Mouse (Mus musculus) midbrain, embryonic 13.5 days (tissue): ENCODE results near the gene Trim38. TPM values are rescaled to one million over a fixed set of nuclear protein-coding genes. Genes with fewer than 3 reads are reported as not detected.
"Not testable (repeated sequence)": the region's sequence is repeated elsewhere in the genome, so short reads cannot be mapped to it uniquely, and the experiment has no call there.

Experiments used
- ATAC-seq: fragments of 200-750 bp; cut with Nextera tagmentation; 2 replicates; pipeline ENCODE4 v1.8.0; 2017; ENCODE audit warnings: mild to moderate bottlenecking, moderate TSS enrichment, moderate library complexity
- H3K27ac ChIP-seq: fragments of 300-500 bp; sonication (generic); 2 replicates; pipeline ENCODE4 v1.5.1; 2015; ENCODE audit warnings: inconsistent platforms, mild to moderate bottlenecking, moderate library complexity
- H3K27me3 ChIP-seq: fragments of 300-500 bp; sonication (generic); 2 replicates; pipeline ENCODE4 v1.6.1; 2015; ENCODE audit warnings: mild to moderate bottlenecking, inconsistent platforms
- H3K36me3 ChIP-seq: fragments of 300-500 bp; sonication (generic); 2 replicates; pipeline ENCODE4 v1.6.1; 2015; ENCODE audit warnings: mild to moderate bottlenecking, inconsistent platforms
- H3K4me1 ChIP-seq: fragments of 300-500 bp; sonication (generic); replicated peaks from 2 replicates; pipeline ENCODE4 v1.6.1; 2015; ENCODE audit warnings: inconsistent platforms
- H3K4me2 ChIP-seq: fragments of 300-500 bp; sonication (generic); replicated peaks from 2 replicates; pipeline ENCODE4 v1.6.1; 2015; ENCODE audit warnings: moderate library complexity, mild to moderate bottlenecking, inconsistent platforms
- H3K4me3 ChIP-seq: fragments of 300-500 bp; sonication (generic); replicated peaks from 2 replicates; pipeline ENCODE4 v1.5.1; 2015; ENCODE audit warnings: mild to moderate bottlenecking, inconsistent platforms
- H3K9ac ChIP-seq: fragments of 300-500 bp; sonication (generic); replicated peaks from 2 replicates; pipeline ENCODE4 v1.6.1; 2015; ENCODE audit warnings: mild to moderate bottlenecking, inconsistent platforms
- H3K9me3 ChIP-seq: fragments of 300-500 bp; sonication (generic); 2 replicates; pipeline ENCODE4 v1.6.1; 2016; ENCODE audit warnings: mild to moderate bottlenecking, inconsistent platforms
- WGBS: fragments of 180-500 bp; shearing (Covaris S2); methylation state at CpG from one replicate; pipeline ENCODE4 v1.1.7; 2015; 5-methylcytosine and 5-hydroxymethylcytosine counted together
- polyA plus RNA-seq: library from polyadenylated mRNA; unstranded; fragments of >200 nt; fragmentation: Nextera tagmentation; extraction: Ambion mirVana; gene quantifications from 2 replicates; pipeline ENCODE4 v1.2.1, GENCODE M21; 2015

Trim38 gene
- polyA plus RNA-seq, 1 experiment from 2014 or later: 0.15 TPM

- peaks cover 32% of the 10 kb centered on the region for H3K4me1 ChIP-seq
- no peaks in the 10 kb centered on the region for H3K36me3 ChIP-seq
- 83% methylated on average over 3 of the region's 3 CpGs for WGBS
- no peaks in the 10 kb centered on the region for H3K27me3 ChIP-seq
- no peak for ATAC-seq
- no peak overlapping the region for H3K9ac ChIP-seq
- H3K9me3 ChIP-seq: no peaks in the 10 kb centered on the region
- H3K4me3 ChIP-seq: no peak overlapping the region
- no peak overlapping the region for H3K27ac ChIP-seq
- no peak overlapping the region for H3K4me2 ChIP-seq
These were observed 10.4 kb upstream of the Trim38 start for GRCm38 (mm10) chr13:23759251-23759771.

- Histone ChIP-seq H3K27ac (peak overlapping the region; percentile 84; the same call in 1 of the 2 replicates), H3K9me3 (no peaks in the 10 kb centered on the region), H3K27me3 (no peaks in the 10 kb centered on the region), H3K4me2 (peak overlapping the region; percentile 87), H3K4me3 (peak overlapping the region; percentile 59), H3K9ac (peak overlapping the region; percentile 66; the same call in 1 of the 2 replicates), H3K36me3 (no peaks in the 10 kb centered on the region), H3K4me1 (peaks cover 35% of the 10 kb centered on the region)
- no peak for ATAC-seq
- WGBS: 74% methylated on average over 1 of the region's 1 CpGs
These were observed 9.8 kb upstream of the Trim38 start for GRCm38 (mm10) chr13:23759916-23760239.

GRCm38 (mm10) chr13:23760240-23760971 lies 9.3 kb upstream of the Trim38 start:
- H3K4me2 ChIP-seq: peak overlapping the region; percentile 87
- H3K36me3 ChIP-seq: no peaks in the 10 kb centered on the region
- peaks cover 35% of the 10 kb centered on the region for H3K4me1 ChIP-seq
- H3K9me3 ChIP-seq: no peaks in the 10 kb centered on the region
- H3K27me3 ChIP-seq: no peaks in the 10 kb centered on the region
- peak overlapping the region; percentile 59 for H3K4me3 ChIP-seq
- H3K9ac ChIP-seq: peak overlapping the region; percentile 66
- 2% methylated on average over 22 of the region's 27 CpGs for whole genome bisulfite sequencing
- H3K27ac ChIP-seq: peak overlapping the region; percentile 84
- no peak for ATAC-seq

GRCm38 (mm10) chr13:23760972-23761864 lies 8.5 kb upstream of the Trim38 start, which contains the start of gene Hist1h4a:
TSS of gene Hist1h4a (minus strand) at chr13:23761230.
- WGBS: under 1% methylated on average over 61 of the region's 72 CpGs
- Histone ChIP-seq H3K9me3 (no peaks in the 10 kb centered on the region), H3K36me3 (no peaks in the 10 kb centered on the region), H3K9ac (peak within 1 kb of the TSS; percentile 66), H3K4me2 (peak within 1 kb of the TSS; percentile 87), H3K4me1 (peaks cover 35% of the 10 kb centered on the region), H3K27ac (peak within 1 kb of the TSS; percentile 84), H3K4me3 (peak within 1 kb of the TSS; percentile 59), H3K27me3 (no peaks in the 10 kb centered on the region)
- ATAC-seq: peak; percentile 82

DNA sequence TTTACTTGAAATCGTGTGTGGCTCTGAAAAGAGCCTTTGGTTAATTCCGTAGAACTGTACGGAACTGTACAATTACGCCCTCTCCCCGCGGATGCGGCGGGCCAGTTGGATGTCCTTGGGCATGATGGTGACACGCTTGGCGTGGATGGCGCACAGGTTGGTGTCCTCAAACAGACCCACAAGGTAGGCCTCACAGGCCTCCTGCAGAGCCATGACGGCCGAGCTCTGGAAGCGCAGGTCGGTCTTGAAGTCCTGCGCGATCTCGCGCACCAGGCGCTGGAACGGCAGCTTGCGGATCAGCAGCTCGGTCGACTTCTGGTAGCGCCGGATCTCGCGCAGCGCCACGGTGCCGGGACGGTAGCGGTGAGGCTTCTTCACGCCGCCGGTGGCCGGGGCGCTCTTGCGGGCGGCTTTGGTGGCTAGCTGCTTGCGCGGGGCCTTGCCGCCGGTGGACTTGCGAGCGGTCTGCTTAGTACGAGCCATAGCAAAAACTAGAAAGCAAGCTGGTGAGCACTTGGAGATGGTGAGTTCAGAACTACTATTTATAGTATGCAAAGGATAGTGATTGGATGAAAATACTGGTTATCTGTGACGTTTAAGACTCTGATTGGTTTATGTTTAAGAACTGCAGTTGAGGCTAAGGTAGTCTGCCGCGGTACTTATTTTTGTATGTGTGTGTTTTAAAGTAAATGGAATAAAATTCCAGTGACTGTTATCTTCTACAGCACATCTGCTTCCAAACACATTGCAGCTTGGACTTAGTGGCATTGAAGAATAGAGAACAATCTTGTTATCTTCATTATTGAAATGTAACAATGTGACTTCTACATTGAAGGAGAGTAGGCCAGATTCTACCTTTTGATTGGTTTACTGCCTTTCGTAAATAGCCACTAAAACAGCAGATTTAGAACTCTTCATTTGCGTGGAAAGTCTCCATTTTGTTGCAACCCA lies 7.6 kb upstream of the Trim38 start, which contains the start of gene Hist1h3a:
Hist1h3a (minus strand) TSS at position 516 of the 951 bp plus-strand sequence.
- WGBS: under 1% methylated on average over 27 of the region's 52 CpGs

DNA sequence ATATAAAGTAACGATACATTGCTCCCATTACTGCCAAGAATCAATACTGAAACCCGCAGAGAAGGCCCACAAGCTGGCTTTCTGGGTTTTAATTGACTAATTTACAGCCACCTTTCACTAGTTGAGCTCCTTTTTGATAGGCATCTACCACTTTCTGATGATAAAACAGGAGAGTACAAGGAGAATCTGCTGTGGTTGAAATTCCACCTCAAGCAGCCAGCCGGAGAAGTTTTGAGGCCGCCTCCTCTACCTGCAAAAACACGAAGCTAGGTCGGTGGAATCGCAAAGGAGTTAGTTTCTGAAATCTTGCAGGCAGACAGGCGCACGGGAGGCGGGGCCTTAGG lies 6.5 kb upstream of the Trim38 start:
- H3K27me3 ChIP-seq: no peaks in the 10 kb centered on the region
- H3K4me3 ChIP-seq: peak overlapping the region; percentile 59
- 0 out of 2 replicates have a peak overlapping the region, but pooled peaks have one; percentile 11 for H3K9ac ChIP-seq
- H3K27ac ChIP-seq: peak overlapping the region; percentile 85
- H3K9me3 ChIP-seq: no peaks in the 10 kb centered on the region
- ATAC-seq: no peak
- peak overlapping the region; percentile 87 for H3K4me2 ChIP-seq
- no peaks in the 10 kb centered on the region for H3K36me3 ChIP-seq
- H3K4me1 ChIP-seq: peaks cover 30% of the 10 kb centered on the region
- 1% methylated on average over 10 of the region's 10 CpGs for WGBS

More for the DNA sequence above, 7.6 kb upstream of the Trim38 start, which contains the start of gene Hist1h3a:
- Histone ChIP-seq H3K4me1 (peaks cover 35% of the 10 kb centered on the region), H3K27ac (peak within 1 kb of the TSS; percentile 85), H3K4me3 (peak within 1 kb of the TSS; percentile 59), H3K4me2 (peak within 1 kb of the TSS; percentile 87), H3K9ac (peak within 1 kb of the TSS; percentile 61)
- not testable (repeated sequence) for H3K9me3 ChIP-seq, H3K36me3 ChIP-seq, H3K27me3 ChIP-seq
- peak; percentile 62 for ATAC-seq

DNA sequence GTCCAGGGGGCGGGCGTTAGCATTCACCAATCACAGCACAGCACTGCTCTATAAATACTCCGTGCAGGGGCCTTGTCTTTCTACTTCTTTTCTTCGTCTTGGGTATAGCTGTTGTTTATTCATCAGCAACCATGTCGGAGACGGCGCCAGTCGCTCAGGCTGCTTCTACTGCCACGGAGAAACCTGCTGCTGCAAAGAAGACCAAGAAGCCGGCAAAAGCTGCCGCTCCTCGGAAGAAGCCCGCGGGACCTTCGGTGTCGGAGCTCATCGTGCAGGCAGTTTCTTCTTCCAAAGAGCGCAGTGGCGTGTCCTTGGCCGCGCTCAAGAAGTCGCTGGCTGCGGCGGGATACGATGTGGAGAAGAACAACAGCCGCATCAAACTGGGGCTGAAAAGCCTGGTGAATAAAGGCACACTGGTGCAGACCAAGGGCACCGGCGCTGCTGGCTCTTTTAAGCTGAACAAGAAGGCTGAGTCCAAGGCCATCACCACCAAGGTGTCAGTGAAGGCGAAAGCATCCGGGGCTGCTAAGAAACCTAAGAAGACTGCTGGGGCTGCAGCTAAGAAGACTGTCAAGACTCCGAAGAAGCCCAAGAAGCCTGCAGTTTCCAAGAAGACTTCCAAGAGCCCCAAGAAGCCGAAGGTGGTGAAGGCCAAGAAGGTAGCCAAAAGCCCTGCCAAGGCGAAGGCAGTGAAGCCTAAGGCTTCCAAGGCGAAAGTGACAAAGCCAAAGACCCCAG lies 6.0 kb upstream of the Trim38 start, which contains the start of gene Hist1h1a:
Hist1h1a (plus strand) TSS at position 81 of the 738 bp plus-strand sequence.
- Histone ChIP-seq H3K36me3 (no peaks in the 10 kb centered on the region), H3K9ac (peak within 1 kb of the TSS; percentile 74), H3K27ac (peak within 1 kb of the TSS; percentile 85), H3K4me1 (peaks cover 30% of the 10 kb centered on the region), H3K4me2 (peak within 1 kb of the TSS; percentile 87), H3K27me3 (no peaks in the 10 kb centered on the region), H3K4me3 (peak within 1 kb of the TSS; percentile 59), H3K9me3 (no peaks in the 10 kb centered on the region)
- 2% methylated on average over 34 of the region's 34 CpGs for WGBS
- ATAC-seq: peak; percentile 68

DNA sequence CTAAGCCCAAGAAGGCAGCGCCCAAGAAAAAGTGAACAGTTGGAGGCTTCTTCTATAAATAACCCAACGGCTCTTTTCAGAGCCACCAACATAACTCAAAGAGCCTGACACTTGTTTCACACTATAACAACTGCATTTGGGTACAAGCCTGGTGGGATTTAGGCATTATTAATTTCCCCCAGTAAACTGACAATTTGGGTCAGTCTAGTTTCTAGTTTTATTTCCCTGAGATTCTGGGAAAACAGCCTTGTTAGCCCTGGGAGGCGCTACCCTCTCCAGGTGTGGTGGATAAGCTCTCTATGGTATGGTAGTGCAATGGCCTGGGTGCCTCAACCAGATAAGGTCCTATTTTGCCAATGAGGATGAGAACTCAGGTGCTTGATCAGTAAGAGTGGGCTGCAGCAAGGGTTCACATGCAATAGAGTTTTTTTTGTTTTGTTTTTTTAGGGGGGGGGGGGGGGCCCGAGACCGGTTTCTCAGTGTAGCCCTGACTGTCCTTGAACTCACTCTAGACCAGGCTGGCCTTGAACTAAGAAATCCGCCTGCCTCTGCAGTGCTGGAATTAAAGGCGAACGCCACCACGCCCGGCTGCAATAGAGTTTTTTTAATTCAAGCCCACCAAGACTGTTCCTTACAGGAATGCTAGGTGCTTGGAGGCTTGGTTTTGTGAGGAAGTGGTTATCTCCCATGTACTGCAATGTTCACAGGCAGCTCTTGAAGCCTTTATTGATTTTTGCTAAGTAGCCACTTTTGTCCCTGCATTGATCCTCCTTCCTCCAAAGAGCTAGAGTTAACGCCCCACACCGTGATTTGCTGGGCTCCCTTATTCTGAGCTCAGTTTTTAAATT lies 5.2 kb upstream of the Trim38 start:
- Histone ChIP-seq H3K27ac (peak overlapping the region; percentile 85), H3K27me3 (no peaks in the 10 kb centered on the region), H3K9me3 (no peaks in the 10 kb centered on the region), H3K4me1 (peaks cover 30% of the 10 kb centered on the region), H3K4me3 (peak overlapping the region; percentile 59), H3K4me2 (peak overlapping the region; percentile 87), H3K36me3 (no peaks in the 10 kb centered on the region), H3K9ac (peak overlapping the region; percentile 74)
- ATAC-seq: no peak
- WGBS: 26% methylated on average over 12 of the region's 12 CpGs

GRCm38 (mm10) chr13:23765172-23765513 lies 4.6 kb upstream of the Trim38 start:
- Histone ChIP-seq H3K4me1 (peaks cover 26% of the 10 kb centered on the region), H3K4me2 (no peak overlapping the region), H3K9ac (no peak overlapping the region), H3K27me3 (no peaks in the 10 kb centered on the region), H3K36me3 (no peaks in the 10 kb centered on the region), H3K4me3 (no peak overlapping the region), H3K27ac (no peak overlapping the region), H3K9me3 (no peaks in the 10 kb centered on the region)
- 69% methylated on average over 1 of the region's 1 CpGs for WGBS
- no peak for ATAC-seq

DNA sequence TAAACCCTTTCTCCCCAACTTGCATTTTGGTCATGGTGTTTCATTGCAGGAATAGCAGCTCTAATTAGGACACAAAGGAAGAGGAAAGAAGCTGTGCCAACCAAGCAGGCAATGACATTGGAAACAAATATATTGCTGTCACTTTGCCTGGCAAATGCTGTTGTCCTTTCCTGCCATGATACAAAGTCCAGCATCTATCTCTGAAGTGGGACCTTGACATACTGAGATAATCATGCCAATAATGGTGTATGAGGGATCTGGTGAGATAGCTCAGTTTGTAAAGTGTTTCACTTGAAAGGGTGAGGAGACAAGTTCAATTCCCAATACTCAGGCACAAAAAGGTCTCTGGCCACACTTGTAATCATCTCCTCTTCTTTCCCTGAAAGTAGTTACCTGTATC lies 2.9 kb upstream of the Trim38 start:
- Histone ChIP-seq H3K4me2 (no peak overlapping the region), H3K4me3 (no peak overlapping the region), H3K9me3 (no peaks in the 10 kb centered on the region), H3K27me3 (no peaks in the 10 kb centered on the region), H3K4me1 (peaks cover 16% of the 10 kb centered on the region), H3K27ac (no peak overlapping the region), H3K9ac (no peak overlapping the region), H3K36me3 (no peaks in the 10 kb centered on the region)
- no peak for ATAC-seq
